In the genomic region with DNA sequence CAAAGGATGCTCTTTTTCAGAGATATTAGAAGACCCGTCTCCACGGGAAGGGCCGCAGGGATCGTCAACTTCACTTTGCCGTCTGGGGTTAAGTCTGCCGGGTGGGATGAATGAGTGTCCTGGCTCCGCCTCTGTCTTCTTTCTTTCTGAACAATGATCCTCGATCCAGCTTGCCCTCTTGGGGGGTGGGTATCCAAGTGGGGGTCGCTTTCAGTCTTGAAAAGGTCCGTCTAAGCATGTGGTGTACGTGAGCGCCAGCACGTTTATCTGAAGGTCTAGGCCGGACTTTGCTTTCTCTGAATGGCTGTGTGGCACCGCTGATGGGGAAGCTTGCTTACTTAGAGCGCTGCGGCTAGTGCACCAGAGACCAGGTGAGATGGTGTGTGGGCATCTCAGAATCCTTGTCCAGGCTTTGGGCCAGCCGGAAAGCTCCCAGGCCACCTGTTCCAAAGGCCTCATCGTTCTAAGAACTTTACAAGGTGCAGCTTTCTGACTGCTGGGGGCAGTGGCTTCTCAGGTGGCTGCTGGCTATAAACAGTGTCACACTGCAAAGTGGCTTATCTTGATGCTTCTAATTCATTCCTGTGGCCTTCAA, we compare ENCODE assay signal across 8 mouse cellular contexts. TPM values are rescaled to one million over a fixed set of nuclear protein-coding genes. Genes with fewer than 3 reads are reported as not detected.
DNase-seq lines count a peak whose midpoint lies in the region; ATAC-seq and TF ChIP-seq lines count a peak whose summit lies in the region.

No protein-coding gene starts in this region.

- H3K27ac ChIP-seq in forebrain, postnatal 0 days (ENCODE audit: low read depth, low read length) = no peak overlapping the region
- peak overlapping the region; percentile 46 for H3K27ac ChIP-seq in midbrain, embryonic 11.5 days (ENCODE audit: low read depth, low read length)

- DNase-seq in cerebellum, adult 9-10 months = peak; percentile 39
- DNase-seq in cerebellum, adult 11-12 months = no peak
- DNase-seq in forebrain, postnatal 0 days = no peak
- no peak for DNase-seq in midbrain, embryonic 11.5 days (ENCODE audit: low spot score, missing footprints)
- no peak for DNase-seq in frontal cortex, postnatal 25 days (ENCODE audit: low spot score in 2 of 2)
- no peak for DNase-seq in testis, postnatal 10 days (ENCODE audit: low spot score)
- DNase-seq in thymus, postnatal 25 days = no peak

- 15% methylated on average over 19 of the region's 19 CpGs for WGBS in forebrain, postnatal 0 days
- WGBS in midbrain, embryonic 11.5 days = 16% methylated on average over 19 of the region's 19 CpGs

- ATAC-seq in forebrain, postnatal 0 days = no peak
- 0 out of 2 replicates have a peak, but pooled peaks have one; percentile 6 for ATAC-seq in midbrain, embryonic 11.5 days (ENCODE audit: low FRiP score)

- no peak for TF ChIP-seq CTCF in E14TG2a.4 (conservative IDR thresholded peaks at IDR 0.05; ENCODE audit: low read length)
- no peak for TF ChIP-seq CTCF in forebrain, postnatal 0 days (IDR thresholded peaks at IDR 0.05; ENCODE audit: low read depth)

- H3K4me1 ChIP-seq in E14TG2a.4 (replicated peaks; ENCODE audit: low read depth, low read length) = peaks cover 79% of the 10 kb centered on the region
- peaks cover 30% of the 10 kb centered on the region for H3K4me1 ChIP-seq in forebrain, postnatal 0 days (ENCODE audit: insufficient read depth)
- H3K4me1 ChIP-seq in midbrain, embryonic 11.5 days (ENCODE audit: control insufficient read depth, insufficient read depth, low read length) = peaks cover 53% of the 10 kb centered on the region

- H3K9ac ChIP-seq in forebrain, postnatal 0 days = peak overlapping the region; percentile 33
- peak overlapping the region; percentile 4; the same call in 1 of the 2 replicates for H3K9ac ChIP-seq in midbrain, embryonic 11.5 days (ENCODE audit: low read length)

- H3K36me3 ChIP-seq in E14TG2a.4 (ENCODE audit: insufficient read depth, low read length) = peaks cover 27% of the 10 kb centered on the region
- no peaks in the 10 kb centered on the region for H3K36me3 ChIP-seq in forebrain, postnatal 0 days (ENCODE audit: insufficient read depth)
- no peaks in the 10 kb centered on the region for H3K36me3 ChIP-seq in midbrain, embryonic 11.5 days (ENCODE audit: control insufficient read depth, insufficient read depth, low read length)

- peak overlapping the region; percentile 92 for H3K4me2 ChIP-seq in forebrain, postnatal 0 days (ENCODE audit: low read depth)
- H3K4me2 ChIP-seq in midbrain, embryonic 11.5 days = peak overlapping the region; percentile 89

- peaks cover 33% of the 10 kb centered on the region for H3K27me3 ChIP-seq in E14TG2a.4 (ENCODE audit: insufficient read depth, low read length)
- H3K27me3 ChIP-seq in forebrain, postnatal 0 days (ENCODE audit: insufficient read depth, low read length) = no peaks in the 10 kb centered on the region
- H3K27me3 ChIP-seq in midbrain, embryonic 11.5 days (ENCODE audit: control insufficient read depth, insufficient read depth, low read length) = no peaks in the 10 kb centered on the region

- H3K9me3 ChIP-seq in E14TG2a.4 (ENCODE audit: low read length) = no peaks in the 10 kb centered on the region
- H3K9me3 ChIP-seq in forebrain, postnatal 0 days (ENCODE audit: low read length) = no peaks in the 10 kb centered on the region
- no peaks in the 10 kb centered on the region for H3K9me3 ChIP-seq in midbrain, embryonic 11.5 days (ENCODE audit: control insufficient read depth, low read length)

- H3K4me3 ChIP-seq in E14TG2a.4 (replicated peaks; ENCODE audit: low read length) = peak overlapping the region; percentile 90
- H3K4me3 ChIP-seq in forebrain, postnatal 0 days (ENCODE audit: low read depth, low read length) = peak overlapping the region; percentile 91
- peak overlapping the region; percentile 92 for H3K4me3 ChIP-seq in midbrain, embryonic 11.5 days (ENCODE audit: low read depth, low read length)

RNA-seq across cellular contexts. Expression of gene Trak1, which starts 2.8 kb away (rescaled TPM):
- 115 and 116 TPM in 2 replicates for total RNA-seq in forebrain, postnatal 0 days (2014; rRNA removed)
- polyA plus RNA-seq in forebrain, postnatal 0 days (2015; fragmentation: Nextera tagmentation; extraction: Ambion mirVana) = 46.2 and 61.8 TPM in 2 replicates
- 19.2 and 20.5 TPM in 2 replicates for polyA plus RNA-seq in midbrain, embryonic 11.5 days (2014; fragmentation: Nextera tagmentation; extraction: Ambion mirVana)

RNA-seq across cellular contexts. Expression of gene Ulk4, which starts 23.1 kb away (rescaled TPM):
- 5.5 and 13.3 TPM in 2 replicates for total RNA-seq in forebrain, postnatal 0 days (2014; rRNA removed)
- polyA plus RNA-seq in forebrain, postnatal 0 days (2015; fragmentation: Nextera tagmentation; extraction: Ambion mirVana) = 104 and 105 TPM in 2 replicates
- 210 and 216 TPM in 2 replicates for polyA plus RNA-seq in midbrain, embryonic 11.5 days (2014; fragmentation: Nextera tagmentation; extraction: Ambion mirVana)
